Mouse (Mus musculus) gonadal fat pad, adult 2 months (tissue): ENCODE data around the gene Anxa5. TPM values are rescaled to one million over a fixed set of nuclear protein-coding genes. Genes with fewer than 3 reads are reported as not detected.

ENCODE experiments used
- DNase-seq: peaks from one replicate; pipeline ENCODE4 v3.0.0-alpha.2; 2012; ENCODE audit warnings: low read depth
- polyA plus RNA-seq: library from polyadenylated mRNA; depleted of rRNA; stranded (reverse); fragments of >200 nt; gene quantifications from 2 replicates; pipeline ENCODE4 v1.2.3, GENCODE M21; 2012; rRNA removed

Gene Anxa5
- polyA plus RNA-seq, 1 experiment = 956 TPM

DNA sequence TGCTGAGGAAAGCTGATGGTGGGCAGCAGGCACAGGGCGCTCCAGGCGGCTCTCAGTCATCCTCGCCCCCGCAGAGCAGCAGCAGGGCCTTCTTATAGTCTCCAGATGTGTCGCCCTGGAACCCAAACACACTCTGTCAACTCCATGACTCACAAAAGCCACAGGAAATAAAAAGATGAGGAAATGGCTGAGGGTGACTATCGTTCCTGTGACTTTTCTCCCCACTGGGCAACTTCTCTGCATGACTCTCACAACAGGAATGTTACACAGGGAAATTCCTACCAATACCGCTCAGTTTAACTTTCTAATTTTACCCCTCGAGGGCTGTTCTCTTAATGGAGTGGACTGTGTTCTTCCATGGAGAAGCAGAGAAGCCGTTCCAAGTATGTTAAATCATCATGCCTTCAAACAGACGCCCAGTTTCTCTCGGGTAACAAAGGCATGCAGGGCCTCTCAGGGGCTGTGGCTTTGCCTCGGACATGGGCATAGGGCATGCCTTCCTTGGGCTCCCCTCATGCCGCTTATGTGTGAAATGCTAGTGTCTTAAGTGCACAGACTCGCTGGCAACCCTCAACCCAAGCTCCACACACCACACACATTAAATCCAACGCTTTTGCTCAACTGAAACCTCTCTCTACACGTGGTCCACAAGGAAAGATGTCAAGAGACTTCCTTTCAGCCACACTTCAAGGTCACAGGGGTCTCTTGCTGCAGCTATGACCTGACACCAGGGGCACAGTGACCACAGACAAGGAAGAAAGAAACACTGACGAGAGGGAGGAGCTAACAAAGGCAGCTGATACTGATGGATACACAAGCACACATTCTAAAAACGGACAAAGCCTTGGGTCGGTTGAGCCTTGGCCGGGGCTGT is 26.2 kb downstream of the Anxa5 start:
- no peak for DNase-seq

DNA sequence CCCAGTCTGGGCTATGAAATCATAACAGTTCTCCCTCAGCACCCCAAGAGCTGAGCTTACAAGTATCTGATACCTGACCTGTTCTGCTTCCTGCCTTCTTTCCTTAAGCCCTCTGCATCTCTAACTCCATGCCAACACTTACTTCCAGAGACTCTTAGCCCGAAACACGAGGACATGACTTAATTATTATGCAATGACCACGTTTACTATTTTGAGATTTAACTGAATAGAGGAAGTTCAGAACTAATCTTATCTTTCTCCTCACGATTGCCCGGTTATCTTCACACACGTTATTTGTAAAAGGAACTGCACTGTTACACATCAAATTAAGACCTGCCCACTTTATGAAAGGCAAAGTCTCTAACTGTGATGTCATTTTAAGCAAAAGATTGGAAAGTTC is 28.8 kb downstream of the Anxa5 start:
- no peak for DNase-seq

DNA sequence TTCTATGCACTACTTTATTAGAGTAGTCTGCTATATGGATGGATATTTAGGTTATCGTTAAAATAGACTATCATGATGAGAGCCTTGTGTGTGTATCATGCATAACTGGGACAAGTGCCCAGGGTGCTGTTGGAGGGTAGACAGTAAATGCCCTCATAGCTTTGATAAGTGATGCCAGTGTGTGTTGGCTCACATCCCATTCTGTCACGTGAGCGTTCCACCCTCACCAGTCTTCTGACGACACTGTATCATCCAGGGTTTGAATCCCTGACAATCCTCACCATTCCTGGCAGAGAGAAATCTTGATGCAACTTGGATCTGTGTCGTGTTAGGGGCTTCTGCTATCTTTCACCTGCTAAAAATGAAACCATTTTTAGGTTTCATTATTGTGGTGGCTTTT is 29.2 kb downstream of the Anxa5 start:
- no peak for DNase-seq

DNA sequence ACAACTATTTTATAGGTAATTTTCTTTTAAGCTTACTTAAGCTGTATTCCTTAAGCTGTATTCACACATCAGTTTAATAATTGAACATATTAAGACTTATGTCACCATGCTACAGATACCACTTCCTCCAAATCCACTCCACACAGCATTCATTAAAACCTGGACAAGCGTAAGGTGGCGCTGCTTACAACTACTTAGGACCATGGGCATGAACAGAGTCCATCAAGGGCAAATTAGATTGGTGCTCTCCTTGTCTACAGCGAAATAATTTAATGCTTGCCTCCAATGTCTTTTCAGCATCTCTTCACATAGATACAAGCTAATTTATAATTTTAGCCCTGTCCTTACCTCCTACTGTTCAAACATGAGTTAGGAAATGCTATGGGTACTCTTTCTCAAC is 29.7 kb downstream of the Anxa5 start:
- no peak for DNase-seq

DNA sequence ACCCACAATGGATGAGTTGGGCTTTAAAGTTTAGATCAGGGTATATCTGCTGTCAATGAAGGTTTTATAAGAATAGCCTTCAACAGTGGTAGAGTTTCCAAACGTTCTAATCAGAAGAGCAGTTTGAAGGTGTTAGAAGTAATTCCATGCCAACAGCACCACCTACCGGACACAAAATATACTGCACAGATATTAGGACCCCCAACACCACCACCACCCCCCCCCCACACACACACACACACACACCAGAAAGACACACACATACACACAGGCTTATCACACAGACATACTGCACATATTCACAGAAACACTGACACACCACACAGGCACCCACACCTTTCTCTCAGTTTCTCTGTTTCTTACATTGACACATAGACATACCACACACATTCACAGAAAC is 33.3 kb downstream of the Anxa5 start:
- no peak for DNase-seq

DNA sequence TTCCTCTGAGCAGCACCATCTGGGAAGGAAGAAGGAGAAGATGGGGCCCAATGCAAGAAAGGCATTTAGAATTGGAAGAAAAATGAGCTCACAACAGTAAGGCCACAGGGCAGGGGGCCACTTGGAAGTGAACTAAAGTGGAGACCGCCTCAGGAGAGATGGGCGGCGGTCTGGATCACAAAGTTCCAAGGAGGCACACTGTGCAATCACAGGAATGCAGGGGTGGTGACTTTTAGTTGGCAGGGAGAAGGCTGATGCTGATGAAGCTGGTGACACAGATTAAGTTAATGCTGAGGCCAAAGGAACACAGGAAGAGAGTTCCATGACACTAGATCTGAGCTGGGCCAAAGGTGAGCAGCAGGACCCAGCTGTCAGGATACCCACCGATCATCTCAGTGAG is 35.4 kb downstream of the Anxa5 start:
- DNase-seq = no peak

DNA sequence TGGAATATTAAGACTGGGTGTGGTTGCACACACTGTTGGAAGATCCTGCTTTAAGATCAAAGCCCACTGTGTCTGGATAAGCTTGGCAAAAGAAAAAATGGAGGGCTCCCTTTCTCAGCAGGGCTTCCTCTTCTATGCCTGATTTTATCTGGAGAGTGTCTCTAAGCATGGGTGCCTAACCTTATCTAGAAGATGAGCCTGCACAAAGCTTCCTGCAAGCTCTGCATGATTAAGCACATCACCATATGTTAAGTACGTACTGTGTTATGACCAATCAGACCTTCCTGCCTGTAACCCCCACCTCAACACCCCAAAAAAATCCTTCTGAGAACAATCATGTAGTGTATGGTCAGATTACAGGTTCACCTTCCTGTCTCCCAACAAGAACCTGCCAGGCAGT is 45.3 kb downstream of the Anxa5 start:
- no peak for DNase-seq

DNA sequence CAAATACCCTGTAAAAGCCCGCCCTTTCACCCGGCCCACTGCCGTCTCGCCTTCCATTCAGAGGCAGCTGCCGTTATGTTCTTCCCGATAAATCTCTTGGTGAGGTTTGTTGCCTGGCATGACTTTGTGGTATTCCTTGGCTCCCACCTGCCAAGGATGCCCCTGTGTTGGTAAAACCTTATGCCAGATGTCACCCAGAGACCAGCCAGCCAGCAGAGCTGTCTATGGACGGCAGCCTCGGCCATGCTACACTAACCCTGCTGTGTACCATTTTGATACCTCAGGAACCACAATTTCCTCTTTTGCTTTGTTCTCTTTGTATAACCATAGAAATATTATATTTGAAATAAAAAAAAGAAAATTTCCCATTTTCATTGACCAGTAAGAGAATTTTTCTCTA is 48.3 kb downstream of the Anxa5 start:
- DNase-seq = no peak

DNA sequence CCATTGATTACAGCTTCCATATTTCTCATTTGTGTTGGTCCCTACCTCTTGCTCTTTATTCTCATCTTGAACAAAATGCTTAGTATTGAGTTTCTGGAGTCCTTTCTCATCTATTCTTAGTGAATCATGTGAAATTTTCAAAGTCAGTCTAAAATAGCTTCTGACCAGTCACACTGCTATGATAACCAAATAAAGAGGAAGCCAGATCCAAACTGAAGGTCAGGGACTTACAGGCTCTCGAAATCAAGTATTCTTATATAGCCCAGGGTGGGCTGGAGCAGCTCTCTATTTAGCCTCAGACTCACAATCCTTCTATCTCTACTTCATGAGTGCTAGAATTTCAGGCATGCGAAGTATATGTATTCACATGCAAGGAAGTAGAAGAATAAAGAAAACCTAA is 66.2 kb downstream of the Anxa5 start:
- no peak for DNase-seq

DNA sequence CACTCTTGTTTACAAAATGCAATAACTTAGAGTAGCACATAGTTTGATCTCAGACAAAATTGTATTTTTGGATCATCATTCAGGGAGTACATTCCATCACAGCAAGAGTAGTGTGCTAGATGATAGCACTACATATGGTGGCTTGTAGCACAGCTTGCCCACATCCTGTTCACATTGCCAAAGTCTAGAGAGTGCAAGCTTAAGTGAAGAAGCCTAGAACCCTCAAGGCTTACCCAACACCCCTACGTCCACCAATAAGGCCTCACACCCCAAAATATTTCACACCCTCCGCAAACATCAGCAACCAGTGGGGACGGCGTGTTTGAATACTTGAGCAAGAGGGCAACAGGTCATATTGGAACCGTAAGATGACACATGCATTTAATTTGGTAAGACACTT is 68.7 kb downstream of the Anxa5 start:
- no peak for DNase-seq

DNA sequence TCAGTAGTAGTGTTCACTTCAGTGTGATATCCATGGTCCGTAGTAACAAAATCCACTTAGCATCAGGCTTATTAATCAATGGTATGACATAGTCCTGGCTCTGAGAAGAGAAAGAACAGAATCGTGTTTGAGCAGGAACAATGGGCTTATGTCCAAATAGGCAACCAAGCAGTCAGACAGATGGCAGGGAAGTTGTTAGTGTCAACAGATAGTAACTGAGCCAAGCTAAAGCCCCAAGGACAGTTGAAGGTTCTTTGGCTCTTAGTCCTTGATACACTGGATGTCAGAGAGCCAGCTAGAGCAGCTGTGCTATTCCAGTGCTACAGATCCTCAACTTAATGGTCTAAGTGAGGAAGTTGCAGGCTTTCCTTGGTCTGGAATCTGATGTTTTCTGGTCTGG is 69.4 kb downstream of the Anxa5 start:
- peak; percentile 51 for DNase-seq

DNA sequence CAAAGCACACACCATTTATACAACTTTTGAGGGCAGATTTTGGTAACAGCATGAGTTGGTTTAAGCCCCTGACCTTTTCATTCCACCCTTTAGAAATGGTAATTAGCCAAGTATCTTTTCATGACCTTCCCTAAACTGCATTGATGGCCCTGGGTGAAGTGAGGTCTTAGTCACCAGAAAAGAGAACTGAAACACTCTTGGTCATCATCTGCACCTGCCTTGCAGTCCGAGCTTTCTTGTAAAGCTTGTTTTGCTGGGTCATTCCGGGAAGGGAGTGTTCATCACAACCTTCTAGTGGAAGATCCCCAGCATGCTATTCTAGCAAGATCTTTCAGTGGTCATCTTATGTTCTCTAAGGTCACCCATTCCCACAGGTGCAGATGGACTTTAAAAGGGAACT is 73.8 kb downstream of the Anxa5 start:
- no peak for DNase-seq

DNA sequence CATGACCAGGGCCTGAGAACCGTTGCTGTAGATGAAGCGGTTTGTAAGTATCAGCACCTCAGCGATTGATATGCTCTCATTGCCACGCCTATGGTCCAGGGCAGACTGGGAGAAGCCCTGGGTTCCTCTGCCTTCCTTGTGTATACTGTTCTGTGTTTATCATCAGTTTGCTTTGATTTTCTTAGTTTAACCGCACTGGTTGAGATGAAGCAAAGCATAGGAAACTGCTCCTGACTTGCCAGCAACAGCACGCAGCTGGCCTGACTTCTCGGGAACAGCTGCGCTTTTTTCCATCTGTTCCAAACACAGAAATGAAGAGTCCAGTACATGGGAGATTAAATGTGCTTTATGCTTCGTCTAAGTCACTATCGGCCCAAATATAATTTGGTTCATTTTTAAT is 75.0 kb downstream of the Anxa5 start:
- no peak for DNase-seq

Other genes starting within 250 kb of the Anxa5 start
- gene 1810062G17Rik, start within 50 bp of the Anxa5 start, polyA plus RNA-seq = 14.1 and 15.6 TPM in 2 replicates
- 0.06 TPM in 1 of 2 replicates, not detected in the other for gene Gm11549, start 45.9 kb upstream of the Anxa5 start, polyA plus RNA-seq
- 9.9 and 15.3 TPM in 2 replicates for gene Exosc9, start 76.7 kb upstream of the Anxa5 start, polyA plus RNA-seq
- gene Ccna2, start 96.3 kb upstream of the Anxa5 start, polyA plus RNA-seq = 2.4 and 2.8 TPM in 2 replicates
- 2.3 and 2.7 TPM in 2 replicates for gene Bbs7, start 137.6 kb upstream of the Anxa5 start, polyA plus RNA-seq
- 2.2 and 2.3 TPM in 2 replicates for gene Trpc3, start 214.3 kb upstream of the Anxa5 start, polyA plus RNA-seq